Mouse (Mus musculus): ENCODE measurements around the gene Plod1.

DNA sequence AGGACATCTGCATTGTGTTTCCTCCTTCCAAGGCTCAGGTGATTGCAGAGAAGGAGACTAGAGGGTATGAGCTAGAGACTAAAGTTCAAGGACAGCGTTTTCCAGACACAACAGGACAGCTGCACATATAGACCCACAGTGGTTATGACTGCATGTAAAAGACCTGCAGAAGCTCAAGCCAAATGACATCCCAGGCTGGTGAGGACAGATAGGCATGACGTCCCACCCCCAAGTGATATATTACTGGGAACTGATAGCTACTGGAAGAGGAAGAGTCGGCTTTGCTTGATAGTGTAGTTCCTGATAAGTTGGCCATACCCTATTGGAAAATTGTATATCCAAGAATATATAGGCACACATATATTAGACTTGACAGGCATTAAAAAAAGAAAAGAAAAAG is 39.7 kb upstream of the Plod1 start:
- TF ChIP-seq CTCF (IDR thresholded peaks at IDR 0.05; ENCODE audit: insufficient read depth, low read length): no peak
- no peak for TF ChIP-seq POLR2A (IDR thresholded peaks at IDR 0.05; ENCODE audit: borderline replicate concordance, extremely low read depth, low read depth, low read length)
